Mouse (Mus musculus): ENCODE results near the gene Fgf5. TPM values are rescaled to one million over a fixed set of nuclear protein-coding genes. Genes with fewer than 3 reads are reported as not detected.
A peak's percentile ranks its signal among the peaks of the same experiment; 100 is the strongest.

Fgf5 gene
- polyA plus RNA-seq, 1 experiment from 2014 or later: 0.43 TPM

GRCm38 (mm10) chr5:98253147-98253546 is 837 bp upstream of the Fgf5 start:
- Histone ChIP-seq H3K27me3 (peaks cover 60% of the 10 kb centered on the region), H3K4me1 (replicated peaks) (peaks cover 17% of the 10 kb centered on the region; the same call in 1 of the 2 replicates), H3K27ac (no peak overlapping the region), H3K4me2 (peak overlapping the region; percentile 100), H3K9me3 (replicated peaks) (no peaks in the 10 kb centered on the region), H3K4me3 (no peak overlapping the region), H3K36me3 (no peaks in the 10 kb centered on the region), H3K9ac (no peak overlapping the region)
- ATAC-seq (replicated peaks; ENCODE audit: insufficient number of reproducible peaks, insufficient read depth, low FRiP score, low read depth): no peak
- 37% methylated on average over 6 of the region's 6 CpGs for WGBS

GRCm38 (mm10) chr5:98255176-98255575 is 1.2 kb downstream of the Fgf5 start:
- no peak for ATAC-seq (replicated peaks; ENCODE audit: insufficient number of reproducible peaks, insufficient read depth, low FRiP score, low read depth)
- 0 out of 2 replicates have a peak overlapping the region, but pooled peaks have one; percentile 13 for H3K4me3 ChIP-seq
- peak overlapping the region; percentile 100 for H3K4me2 ChIP-seq
- H3K4me1 ChIP-seq (replicated peaks): peaks cover 17% of the 10 kb centered on the region; the same call in 1 of the 2 replicates
- no peaks in the 10 kb centered on the region for H3K36me3 ChIP-seq
- peaks cover 53% of the 10 kb centered on the region for H3K27me3 ChIP-seq
- no peaks in the 10 kb centered on the region for H3K9me3 ChIP-seq (replicated peaks)
- no peak overlapping the region for H3K27ac ChIP-seq
- WGBS: 9% methylated on average over 12 of the region's 12 CpGs
- H3K9ac ChIP-seq: no peak overlapping the region

DNA sequence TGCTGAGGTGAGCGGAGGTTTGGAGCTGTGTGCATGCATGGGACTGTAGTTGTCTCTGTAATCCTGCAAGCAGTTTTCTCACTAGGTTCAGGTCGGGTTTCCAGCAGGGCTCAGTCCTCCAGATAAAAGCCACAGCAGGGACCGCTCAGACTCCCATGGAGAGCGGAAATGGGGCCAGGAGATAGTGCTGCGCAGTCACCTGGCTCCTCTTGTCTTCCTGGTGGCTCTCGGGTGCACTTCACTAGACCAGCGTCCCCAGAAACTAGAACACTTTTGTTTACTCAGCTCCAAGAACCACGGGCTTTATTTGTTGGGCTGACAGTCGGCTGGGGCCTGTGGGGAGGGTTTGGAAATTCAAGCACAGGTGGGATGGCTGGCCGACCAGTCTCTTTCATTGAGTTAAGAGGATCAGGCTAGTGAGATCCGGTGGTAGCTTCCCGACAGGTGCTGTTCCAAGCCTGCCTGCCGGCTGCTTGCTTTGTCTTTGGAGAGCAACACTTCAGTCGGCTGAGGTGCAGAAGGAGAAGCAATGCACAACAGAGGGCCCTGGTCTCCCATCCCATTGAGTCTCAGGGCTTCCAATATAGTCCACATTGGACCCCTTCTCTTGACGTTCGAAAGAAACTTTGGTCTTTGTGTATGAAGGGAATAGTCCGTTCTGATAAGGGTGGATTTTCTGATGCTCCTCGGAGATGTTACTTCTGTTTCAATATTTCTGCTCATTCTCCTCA is 1.9 kb downstream of the Fgf5 start:
- ATAC-seq (replicated peaks; ENCODE audit: insufficient number of reproducible peaks, insufficient read depth, low FRiP score, low read depth): no peak
- H3K27ac ChIP-seq: no peak overlapping the region
- H3K4me1 ChIP-seq (replicated peaks): peaks cover 17% of the 10 kb centered on the region; the same call in 1 of the 2 replicates
- no peak overlapping the region for H3K9ac ChIP-seq
- 0 out of 2 replicates have a peak overlapping the region, but pooled peaks have one; percentile 13 for H3K4me3 ChIP-seq
- peak overlapping the region; percentile 32; the same call in 1 of the 2 replicates for H3K4me2 ChIP-seq
- peaks cover 53% of the 10 kb centered on the region for H3K27me3 ChIP-seq
- WGBS: 15% methylated on average over 18 of the region's 18 CpGs
- no peaks in the 10 kb centered on the region for H3K36me3 ChIP-seq
- no peaks in the 10 kb centered on the region for H3K9me3 ChIP-seq (replicated peaks)

DNA sequence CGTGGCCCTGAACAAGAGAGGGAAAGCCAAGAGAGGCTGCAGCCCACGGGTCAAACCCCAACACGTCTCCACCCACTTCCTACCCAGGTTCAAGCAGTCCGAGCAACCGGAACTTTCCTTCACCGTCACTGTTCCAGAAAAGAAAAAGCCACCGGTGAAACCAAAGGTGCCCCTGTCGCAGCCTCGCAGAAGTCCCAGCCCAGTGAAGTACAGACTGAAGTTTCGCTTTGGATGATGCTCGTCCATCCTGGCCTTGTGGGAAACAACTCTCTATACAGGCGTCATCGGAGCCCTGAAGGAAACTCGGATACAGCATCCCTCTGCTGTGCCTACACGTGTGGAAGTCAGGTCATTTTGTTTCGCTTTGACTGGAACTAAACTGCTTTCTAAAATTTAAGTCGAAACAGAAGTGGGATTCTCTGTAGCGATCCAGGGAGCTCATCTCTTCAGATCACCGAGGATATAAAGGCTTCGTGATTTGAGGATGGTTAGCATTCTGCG is 21.4 kb downstream of the Fgf5 start:
- H3K27ac ChIP-seq: no peak overlapping the region
- no peak overlapping the region for H3K4me2 ChIP-seq
- 85% methylated on average over 21 of the region's 21 CpGs for WGBS
- no peak overlapping the region for H3K9ac ChIP-seq
- ATAC-seq (replicated peaks; ENCODE audit: insufficient number of reproducible peaks, insufficient read depth, low FRiP score, low read depth): no peak
- no peak overlapping the region for H3K4me3 ChIP-seq
- H3K27me3 ChIP-seq: no peaks in the 10 kb centered on the region
- no peaks in the 10 kb centered on the region for H3K9me3 ChIP-seq (replicated peaks)
- no peaks in the 10 kb centered on the region for H3K36me3 ChIP-seq
- H3K4me1 ChIP-seq (replicated peaks): no peaks in the 10 kb centered on the region

GRCm38 (mm10) chr5:98281993-98282392 is 28.0 kb downstream of the Fgf5 start:
- H3K4me1 ChIP-seq (replicated peaks): no peaks in the 10 kb centered on the region
- H3K27me3 ChIP-seq: peaks cover 10% of the 10 kb centered on the region; the same call in 1 of the 2 replicates
- H3K27ac ChIP-seq: no peak overlapping the region
- WGBS: 52% methylated on average over 9 of the region's 9 CpGs
- H3K36me3 ChIP-seq: no peaks in the 10 kb centered on the region
- ATAC-seq (replicated peaks; ENCODE audit: insufficient number of reproducible peaks, insufficient read depth, low FRiP score, low read depth): no peak
- no peak overlapping the region for H3K4me2 ChIP-seq
- H3K9ac ChIP-seq: no peak overlapping the region
- no peaks in the 10 kb centered on the region for H3K9me3 ChIP-seq (replicated peaks)
- no peak overlapping the region for H3K4me3 ChIP-seq

DNA sequence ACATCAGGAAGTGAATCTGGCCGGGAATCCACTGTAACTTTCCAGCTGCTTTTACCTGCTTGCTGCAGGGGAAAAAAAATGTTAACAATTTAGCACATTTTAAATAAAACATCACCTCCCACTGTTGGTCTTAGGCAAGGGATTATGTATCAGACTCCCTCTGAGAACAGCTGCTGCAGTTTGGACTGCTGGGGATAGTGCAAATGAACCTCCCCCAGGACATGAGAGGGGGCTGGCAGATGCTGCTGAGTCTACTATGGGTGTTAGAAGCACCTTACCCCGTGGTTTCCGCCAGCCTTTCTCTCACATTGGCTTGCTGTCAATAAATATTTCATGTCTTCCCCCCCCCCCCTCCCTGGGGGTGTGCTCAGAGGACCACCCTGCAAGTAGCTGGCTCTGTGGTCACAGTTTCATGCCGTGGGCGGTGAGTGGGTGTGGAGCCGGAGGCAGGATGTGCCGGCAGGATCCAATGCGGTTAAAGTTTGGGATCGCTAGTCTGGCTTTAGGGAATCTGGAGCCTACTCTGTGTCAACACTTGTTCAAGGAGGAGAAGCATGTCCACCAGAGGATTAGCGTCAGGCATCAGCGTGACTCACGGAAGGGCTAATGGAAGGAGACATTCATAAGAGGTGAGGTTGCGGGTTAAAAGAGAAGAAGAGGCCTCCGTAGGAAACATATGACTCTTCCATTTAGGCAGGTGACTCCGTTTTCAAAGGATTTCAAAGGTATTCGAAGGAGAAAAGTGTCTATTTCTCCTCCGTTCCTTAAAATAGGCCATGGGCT is 29.9 kb downstream of the Fgf5 start:
- ATAC-seq (replicated peaks; ENCODE audit: insufficient number of reproducible peaks, insufficient read depth, low FRiP score, low read depth): no peak
- 22% methylated on average over 17 of the region's 17 CpGs for WGBS
- Histone ChIP-seq H3K4me2 (peak overlapping the region; percentile 40), H3K4me1 (replicated peaks) (no peaks in the 10 kb centered on the region), H3K27ac (no peak overlapping the region), H3K9me3 (replicated peaks) (no peaks in the 10 kb centered on the region), H3K4me3 (no peak overlapping the region), H3K36me3 (no peaks in the 10 kb centered on the region), H3K9ac (no peak overlapping the region), H3K27me3 (peaks cover 10% of the 10 kb centered on the region; the same call in 1 of the 2 replicates)

GRCm38 (mm10) chr5:98290642-98291041 is 36.7 kb downstream of the Fgf5 start:
- Histone ChIP-seq H3K9ac (no peak overlapping the region), H3K27ac (no peak overlapping the region), H3K36me3 (no peaks in the 10 kb centered on the region), H3K9me3 (replicated peaks) (no peaks in the 10 kb centered on the region), H3K4me2 (no peak overlapping the region), H3K4me3 (no peak overlapping the region), H3K27me3 (peaks cover 22% of the 10 kb centered on the region), H3K4me1 (replicated peaks) (peaks cover 4% of the 10 kb centered on the region)
- ATAC-seq (replicated peaks; ENCODE audit: insufficient number of reproducible peaks, insufficient read depth, low FRiP score, low read depth): no peak
- WGBS: 79% methylated on average over 8 of the region's 8 CpGs

DNA sequence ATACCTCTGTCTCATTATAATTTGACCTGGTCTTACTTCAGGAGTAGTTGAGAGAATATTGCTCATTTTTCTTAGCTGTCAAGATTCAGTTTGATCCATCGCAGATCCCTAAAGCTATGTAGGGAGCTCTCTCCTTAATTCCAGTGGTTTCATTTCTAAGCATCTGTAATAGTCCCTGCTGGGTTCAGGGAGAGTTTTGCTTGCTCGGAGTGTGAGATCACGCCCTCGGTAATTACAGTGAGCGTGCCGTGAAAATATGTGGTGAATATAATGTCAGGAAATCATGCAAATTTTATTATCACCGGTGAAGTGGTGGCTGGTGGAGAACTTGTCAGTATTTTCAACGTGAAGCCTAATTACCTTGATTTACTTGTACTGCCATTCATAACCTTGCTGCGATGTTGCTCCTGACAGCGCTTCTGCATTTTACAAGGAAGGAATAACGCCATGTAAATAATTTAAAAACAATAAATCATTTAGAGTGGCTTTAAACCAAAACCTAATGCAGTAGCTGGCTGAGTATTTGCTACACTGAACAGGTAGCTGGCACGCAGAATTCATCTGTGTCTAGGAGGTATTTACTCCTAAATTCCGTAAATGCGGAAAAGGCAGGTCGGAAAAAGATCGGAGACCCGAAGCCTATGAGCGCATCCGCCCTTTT is 38.5 kb downstream of the Fgf5 start:
- peak overlapping the region; percentile 34 for H3K4me3 ChIP-seq
- no peaks in the 10 kb centered on the region for H3K9me3 ChIP-seq (replicated peaks)
- no peak overlapping the region for H3K27ac ChIP-seq
- peak overlapping the region; percentile 57 for H3K4me2 ChIP-seq
- peaks cover 4% of the 10 kb centered on the region for H3K4me1 ChIP-seq (replicated peaks)
- 3% methylated on average over 19 of the region's 19 CpGs for WGBS
- H3K36me3 ChIP-seq: no peaks in the 10 kb centered on the region
- no peak overlapping the region for H3K9ac ChIP-seq
- H3K27me3 ChIP-seq: peaks cover 22% of the 10 kb centered on the region
- no peak for ATAC-seq (replicated peaks; ENCODE audit: insufficient number of reproducible peaks, insufficient read depth, low FRiP score, low read depth)

DNA sequence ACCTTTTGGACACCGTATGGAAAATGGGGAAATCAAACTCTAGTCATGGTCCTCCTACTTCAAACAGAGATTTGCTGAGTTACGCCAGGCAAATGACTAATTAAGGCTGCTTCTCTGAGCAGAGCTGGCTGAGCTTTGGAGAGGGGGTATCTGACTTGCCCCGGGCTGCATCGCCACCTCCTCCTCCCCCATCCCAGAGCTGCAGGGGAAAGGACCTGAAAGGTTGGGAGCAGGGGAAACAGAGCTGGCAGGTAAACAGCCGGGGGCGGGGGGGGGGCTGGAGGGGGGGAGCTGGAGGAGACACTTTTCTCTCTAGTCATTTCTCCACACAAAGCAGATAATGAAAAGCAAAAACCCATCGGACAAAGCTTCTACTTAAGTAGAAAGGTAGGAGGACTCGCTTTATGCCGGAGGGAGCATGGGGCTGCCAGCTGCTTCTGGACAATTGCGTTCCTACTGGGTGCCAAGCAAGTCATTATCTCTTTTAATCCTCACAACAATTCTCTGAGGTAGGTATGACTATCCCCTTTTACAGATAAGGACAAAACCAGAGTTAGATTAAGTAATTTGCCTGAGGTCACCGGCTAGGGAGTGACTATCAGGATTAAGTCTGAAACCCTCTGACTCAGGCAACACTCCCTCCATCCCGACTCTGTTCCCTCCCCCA is 39.2 kb downstream of the Fgf5 start:
- Histone ChIP-seq H3K9me3 (replicated peaks) (no peaks in the 10 kb centered on the region), H3K36me3 (no peaks in the 10 kb centered on the region), H3K9ac (no peak overlapping the region), H3K4me1 (replicated peaks) (peaks cover 4% of the 10 kb centered on the region), H3K4me2 (peak overlapping the region; percentile 57), H3K27ac (no peak overlapping the region), H3K27me3 (peaks cover 22% of the 10 kb centered on the region), H3K4me3 (peak overlapping the region; percentile 34)
- ATAC-seq (replicated peaks; ENCODE audit: insufficient number of reproducible peaks, insufficient read depth, low FRiP score, low read depth): no peak
- 5% methylated on average over 12 of the region's 12 CpGs for WGBS

GRCm38 (mm10) chr5:98300079-98300478 is 46.1 kb downstream of the Fgf5 start:
- no peaks in the 10 kb centered on the region for H3K27me3 ChIP-seq
- no peaks in the 10 kb centered on the region for H3K9me3 ChIP-seq (replicated peaks)
- no peaks in the 10 kb centered on the region for H3K4me1 ChIP-seq (replicated peaks)
- H3K4me2 ChIP-seq: no peak overlapping the region
- H3K4me3 ChIP-seq: no peak overlapping the region
- no peak overlapping the region for H3K9ac ChIP-seq
- 75% methylated on average over 4 of the region's 4 CpGs for WGBS
- ATAC-seq (replicated peaks; ENCODE audit: insufficient number of reproducible peaks, insufficient read depth, low FRiP score, low read depth): no peak
- H3K27ac ChIP-seq: no peak overlapping the region
- no peaks in the 10 kb centered on the region for H3K36me3 ChIP-seq

- ATAC-seq (replicated peaks; ENCODE audit: insufficient number of reproducible peaks, insufficient read depth, low FRiP score, low read depth): no peak
- Histone ChIP-seq H3K4me3 (no peak overlapping the region), H3K9me3 (replicated peaks) (no peaks in the 10 kb centered on the region), H3K4me2 (no peak overlapping the region), H3K36me3 (no peaks in the 10 kb centered on the region), H3K4me1 (replicated peaks) (no peaks in the 10 kb centered on the region), H3K9ac (no peak overlapping the region), H3K27me3 (no peaks in the 10 kb centered on the region), H3K27ac (no peak overlapping the region)
- WGBS: 67% methylated on average over 4 of the region's 4 CpGs
Measured at GRCm38 (mm10) chr5:98305673-98306072, 51.7 kb downstream of the Fgf5 start.
